Mouse (Mus musculus): Measurements from ENCODE around the gene Calr. TPM values are rescaled to one million over a fixed set of nuclear protein-coding genes. Genes with fewer than 3 reads are reported as not detected.

Gene Calr
- total and polyA plus RNA-seq, 3 experiments = 567 to 1,110 TPM; not detected in 1

DNA sequence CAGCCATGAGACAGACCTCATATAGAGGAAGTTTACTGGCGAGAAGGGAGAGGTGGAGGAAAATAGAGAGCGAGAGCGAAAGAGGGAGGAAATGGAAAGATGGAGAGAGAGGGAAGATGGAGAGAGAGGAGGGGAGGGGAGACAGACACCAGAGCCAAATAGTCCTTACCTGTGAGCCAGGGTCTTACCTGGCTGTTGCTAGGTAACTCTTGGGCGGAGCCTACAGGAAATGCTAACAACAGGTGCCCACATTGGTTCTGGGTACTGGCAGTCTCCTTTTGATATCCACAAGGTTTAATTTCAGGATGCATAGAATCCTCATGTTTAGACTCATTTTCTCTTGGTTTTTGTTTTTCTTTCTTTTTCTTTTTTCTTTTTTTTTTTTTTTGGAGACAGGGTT is 26.3 kb upstream of the Calr start:
- no peak for TF ChIP-seq POLR2AphosphoS5 (IDR thresholded peaks at IDR 0.05; ENCODE audit: borderline replicate concordance, low read depth, low read length)
- TF ChIP-seq TBP (IDR thresholded peaks at IDR 0.05; ENCODE audit: low read depth, low read length) = no peak
- no peak for TF ChIP-seq HCFC1 (IDR thresholded peaks at IDR 0.05; ENCODE audit: low read depth, low read length)
- no peak for TF ChIP-seq GABPA (IDR thresholded peaks at IDR 0.05; ENCODE audit: low read depth, low read length)
- TF ChIP-seq USF2 (IDR thresholded peaks at IDR 0.05; ENCODE audit: borderline replicate concordance in 1 of 2, insufficient read depth in 1 of 2, low read depth in 1 of 2, low read length in 2 of 2) = no peak
- TF ChIP-seq KAT2A (conservative IDR thresholded peaks at IDR 0.05; ENCODE audit: low read depth, low read length) = no peak
- no peak for TF ChIP-seq ZC3H11A (IDR thresholded peaks at IDR 0.05; ENCODE audit: low read depth, low read length)
- no peak for TF ChIP-seq POLR2A (IDR thresholded peaks at IDR 0.05; ENCODE audit: control insufficient read depth in 1 of 2, insufficient read depth in 1 of 2, low read depth in 1 of 2, low read length in 2 of 2, poor library complexity in 1 of 2)
- TF ChIP-seq ZMIZ1 (IDR thresholded peaks at IDR 0.05; ENCODE audit: low read depth, low read length) = no peak
- TF ChIP-seq MYB (IDR thresholded peaks at IDR 0.05; ENCODE audit: low read depth, low read length) = no peak
- no peak for TF ChIP-seq RAD21 (IDR thresholded peaks at IDR 0.05; ENCODE audit: low read depth, low read length)
- TF ChIP-seq MEF2A (IDR thresholded peaks at IDR 0.05; ENCODE audit: extremely low read depth, insufficient replicate concordance, low read depth, low read length, poor library complexity, severe bottlenecking) = no peak
- Histone ChIP-seq H3K27ac (ENCODE audit: control insufficient read depth, low read depth, low read length) (no peak overlapping the region), H3K4me3 (ENCODE audit: control insufficient read depth in 1 of 2, insufficient read depth in 1 of 2, low read depth in 2 of 2, low read length in 2 of 2) (peak overlapping the region; percentile 20 to 40; a peak in 2 of 4 replicates), H3K4me1 (ENCODE audit: control insufficient read depth in 1 of 2, insufficient read depth in 2 of 2, low read length in 2 of 2) (peaks cover 7 to 25% of the 10 kb centered on the region in 2 experiments), H3K9ac (ENCODE audit: control insufficient read depth, low read depth, low read length, poor library complexity, severe bottlenecking) (peak overlapping the region; percentile 76), H3K79me2 (ENCODE audit: control insufficient read depth, insufficient read depth, low read length, poor library complexity) (peaks cover 3% of the 10 kb centered on the region; the same call in 1 of the 2 replicates), H3K27me3 (ENCODE audit: control insufficient read depth in 1 of 2, insufficient read depth in 2 of 2, low read length in 2 of 2) (no peaks in the 10 kb centered on the region), H3K9me3 (replicated peaks; ENCODE audit: insufficient read depth, low read length) (no peaks in the 10 kb centered on the region), H3K36me3 (ENCODE audit: control insufficient read depth in 1 of 2, insufficient read depth in 2 of 2, low read length in 2 of 2) (peaks cover 1 to 19% of the 10 kb centered on the region in 2 experiments; a peak in 3 of 4 replicates)
- DNase-seq (ENCODE audit: low read depth, low spot score) = no peak

DNA sequence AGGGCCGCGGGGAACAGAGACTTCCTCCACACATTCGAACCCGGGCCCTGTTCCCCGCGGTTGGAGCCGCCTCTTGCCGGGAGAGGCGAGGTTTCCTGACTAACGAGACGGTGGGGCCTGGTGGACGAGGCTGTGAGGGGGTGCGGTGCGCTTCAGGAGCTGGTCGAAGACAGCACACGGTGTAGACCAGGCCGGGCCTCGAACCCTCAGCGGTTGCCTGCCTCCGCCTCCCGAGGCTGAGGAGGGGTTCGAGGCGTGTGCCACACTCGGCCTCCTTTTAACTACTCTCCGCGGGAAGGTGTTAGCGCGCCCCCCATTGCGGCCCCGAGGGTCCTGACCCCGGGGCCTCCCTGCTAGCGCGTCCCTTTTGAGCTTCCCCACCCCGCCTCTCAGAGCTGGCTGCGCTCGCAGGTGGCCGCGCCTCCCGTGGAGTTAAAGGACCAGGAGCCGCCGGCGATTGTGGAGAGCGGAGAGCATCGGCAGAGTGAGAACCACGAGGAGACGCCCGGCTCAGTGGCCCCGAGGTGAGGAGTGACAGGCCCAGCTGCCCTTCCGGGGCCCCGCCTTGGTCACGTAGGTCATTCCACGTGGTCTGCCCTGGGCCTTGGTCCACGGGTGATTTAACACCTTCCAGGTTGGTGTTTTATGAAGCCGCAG is 25.7 kb upstream of the Calr start:
- peak overlapping the region; percentile 20 to 40 for H3K4me3 ChIP-seq (ENCODE audit: control insufficient read depth in 1 of 2, insufficient read depth in 1 of 2, low read depth in 2 of 2, low read length in 2 of 2)
- TF ChIP-seq UBTF (IDR thresholded peaks at IDR 0.05; ENCODE audit: borderline replicate concordance, insufficient read depth, low read depth, low read length) (no peak), MAX (IDR thresholded peaks at IDR 0.05; ENCODE audit: low read length) (peak; percentile 22; the same call in 1 of the 2 replicates), SIN3A (IDR thresholded peaks at IDR 0.05; ENCODE audit: low read length) (peak; percentile 24; the same call in 1 of the 2 replicates)
- peaks cover 4 to 19% of the 10 kb centered on the region in 2 experiments; a peak in 3 of 4 replicates for H3K36me3 ChIP-seq (ENCODE audit: control insufficient read depth in 1 of 2, insufficient read depth in 2 of 2, low read length in 2 of 2)
- DNase-seq (ENCODE audit: low read depth, low spot score) = peak; percentile 44
- peak overlapping the region; percentile 58 for H3K27ac ChIP-seq (ENCODE audit: control insufficient read depth, low read depth, low read length)
- H3K9me3 ChIP-seq (replicated peaks; ENCODE audit: insufficient read depth, low read length) = no peaks in the 10 kb centered on the region
- H3K27me3 ChIP-seq (ENCODE audit: control insufficient read depth in 1 of 2, insufficient read depth in 2 of 2, low read length in 2 of 2) = no peaks in the 10 kb centered on the region
- H3K4me1 ChIP-seq (ENCODE audit: control insufficient read depth in 1 of 2, insufficient read depth in 2 of 2, low read length in 2 of 2) = peaks cover 7 to 25% of the 10 kb centered on the region in 2 experiments
- H3K9ac ChIP-seq (ENCODE audit: control insufficient read depth, low read depth, low read length, poor library complexity, severe bottlenecking) = peak overlapping the region; percentile 76
- H3K79me2 ChIP-seq (ENCODE audit: control insufficient read depth, insufficient read depth, low read length, poor library complexity) = peaks cover 3% of the 10 kb centered on the region; the same call in 1 of the 2 replicates
